Mouse (Mus musculus): ENCODE results near the gene Igfals. TPM values are rescaled to one million over a fixed set of nuclear protein-coding genes. Genes with fewer than 3 reads are reported as not detected.
A peak's percentile ranks its signal among the peaks of the same experiment; 100 is the strongest.

Gene Igfals
- polyA plus RNA-seq, 1 experiment, result 0.42 TPM

GRCm38 (mm10) chr17:24878531-24878930 is 12.7 kb downstream of the Igfals start:
- Histone ChIP-seq H3K27ac (ENCODE audit: insufficient read depth, low read depth, low read length) (no peak overlapping the region), H3K4me3 (ENCODE audit: low read depth, low read length) (no peak overlapping the region), H3K36me3 (ENCODE audit: control insufficient read depth, insufficient read depth, low read length) (peaks cover 10% of the 10 kb centered on the region; the same call in 1 of the 2 replicates), H3K4me1 (ENCODE audit: control insufficient read depth, insufficient read depth, insufficient read length, low read length) (peaks cover 8% of the 10 kb centered on the region), H3K27me3 (ENCODE audit: control insufficient read depth, insufficient read depth, low read length) (no peaks in the 10 kb centered on the region)
- 58% methylated on average over 8 of the region's 8 CpGs for WGBS
- TF ChIP-seq POLR2A (IDR thresholded peaks at IDR 0.05; ENCODE audit: low read depth, low read length), result no peak
- TF ChIP-seq CTCF (IDR thresholded peaks at IDR 0.05; ENCODE audit: extremely low read depth, insufficient read length, insufficient replicate concordance, low read depth, low read length), result no peak

GRCm38 (mm10) chr17:24881738-24882440 is 16.1 kb downstream of the Igfals start:
- peaks cover 17% of the 10 kb centered on the region for H3K36me3 ChIP-seq (ENCODE audit: control insufficient read depth, insufficient read depth, low read length)
- no peak overlapping the region for H3K27ac ChIP-seq (ENCODE audit: insufficient read depth, low read depth, low read length)
- 55% methylated on average over 7 of the region's 7 CpGs for WGBS
- peaks cover 14% of the 10 kb centered on the region for H3K4me1 ChIP-seq (ENCODE audit: control insufficient read depth, insufficient read depth, insufficient read length, low read length)
- TF ChIP-seq POLR2A (IDR thresholded peaks at IDR 0.05; ENCODE audit: low read depth, low read length), result no peak
- TF ChIP-seq CTCF (IDR thresholded peaks at IDR 0.05; ENCODE audit: extremely low read depth, insufficient read length, insufficient replicate concordance, low read depth, low read length), result peak; percentile 66; the same call in 1 of the 2 replicates
- H3K27me3 ChIP-seq (ENCODE audit: control insufficient read depth, insufficient read depth, low read length), result no peaks in the 10 kb centered on the region
- H3K4me3 ChIP-seq (ENCODE audit: low read depth, low read length), result no peak overlapping the region

DNA sequence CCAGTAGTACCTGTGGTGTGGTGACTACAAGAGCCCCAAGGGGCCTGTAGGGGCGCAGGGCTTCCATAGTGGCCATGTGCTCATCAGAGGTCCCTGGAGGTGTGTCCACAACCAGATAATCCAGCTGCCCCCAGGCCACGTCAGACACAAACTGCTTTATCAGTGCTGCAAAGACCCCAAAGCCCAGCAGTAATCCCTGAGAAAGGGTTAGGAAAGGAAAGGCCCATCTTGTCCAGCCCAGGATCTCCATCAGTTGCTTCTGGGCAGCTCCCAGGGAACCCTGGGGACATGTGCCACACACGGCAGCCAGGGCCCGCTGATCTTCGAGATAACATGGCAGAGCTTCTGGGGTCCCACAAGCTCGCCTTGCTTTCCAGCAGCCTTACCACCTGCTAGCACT is 18.6 kb downstream of the Igfals start:
- 86% methylated on average over 6 of the region's 6 CpGs for WGBS

GRCm38 (mm10) chr17:24885356-24886133 is 19.7 kb downstream of the Igfals start:
- peaks cover 21% of the 10 kb centered on the region for H3K36me3 ChIP-seq (ENCODE audit: control insufficient read depth, insufficient read depth, low read length)
- H3K27me3 ChIP-seq (ENCODE audit: control insufficient read depth, insufficient read depth, low read length), result no peaks in the 10 kb centered on the region
- WGBS, result 15% methylated on average over 22 of the region's 22 CpGs
- H3K4me3 ChIP-seq (ENCODE audit: low read depth, low read length), result peak overlapping the region; percentile 90
- H3K4me1 ChIP-seq (ENCODE audit: control insufficient read depth, insufficient read depth, insufficient read length, low read length), result peaks cover 13% of the 10 kb centered on the region
- TF ChIP-seq CTCF (IDR thresholded peaks at IDR 0.05; ENCODE audit: extremely low read depth, insufficient read length, insufficient replicate concordance, low read depth, low read length) (no peak), POLR2A (IDR thresholded peaks at IDR 0.05; ENCODE audit: low read depth, low read length) (no peak)
- peak overlapping the region; percentile 9; the same call in 1 of the 2 replicates for H3K27ac ChIP-seq (ENCODE audit: insufficient read depth, low read depth, low read length)

More for the DNA sequence above, 18.6 kb downstream of the Igfals start:
- Histone ChIP-seq H3K4me1 (ENCODE audit: control insufficient read depth, insufficient read depth, insufficient read length, low read length) (peaks cover 13% of the 10 kb centered on the region), H3K27me3 (ENCODE audit: control insufficient read depth, insufficient read depth, low read length) (no peaks in the 10 kb centered on the region), H3K36me3 (ENCODE audit: control insufficient read depth, insufficient read depth, low read length) (peaks cover 17% of the 10 kb centered on the region), H3K4me3 (ENCODE audit: low read depth, low read length) (no peak overlapping the region), H3K27ac (ENCODE audit: insufficient read depth, low read depth, low read length) (no peak overlapping the region)
- TF ChIP-seq CTCF (IDR thresholded peaks at IDR 0.05; ENCODE audit: extremely low read depth, insufficient read length, insufficient replicate concordance, low read depth, low read length) (no peak), POLR2A (IDR thresholded peaks at IDR 0.05; ENCODE audit: low read depth, low read length) (no peak)

- Histone ChIP-seq H3K27me3 (ENCODE audit: control insufficient read depth, insufficient read depth, low read length) (no peaks in the 10 kb centered on the region), H3K4me3 (ENCODE audit: low read depth, low read length) (peak within 1 kb of the TSS; percentile 90), H3K27ac (ENCODE audit: insufficient read depth, low read depth, low read length) (peak within 1 kb of the TSS; percentile 57), H3K36me3 (ENCODE audit: control insufficient read depth, insufficient read depth, low read length) (peaks cover 29% of the 10 kb centered on the region), H3K4me1 (ENCODE audit: control insufficient read depth, insufficient read depth, insufficient read length, low read length) (peaks cover 13% of the 10 kb centered on the region)
- TF ChIP-seq CTCF (IDR thresholded peaks at IDR 0.05; ENCODE audit: extremely low read depth, insufficient read length, insufficient replicate concordance, low read depth, low read length), result no peak
- peak; percentile 62 for TF ChIP-seq POLR2A (IDR thresholded peaks at IDR 0.05; ENCODE audit: low read depth, low read length)
- WGBS, result under 1% methylated on average over 69 of the region's 69 CpGs
Observed at GRCm38 (mm10) chr17:24886134-24886931, 20.5 kb downstream of the Igfals start, which contains the start of the genes Nubp2 and Spsb3. Gene Nubp2, minus strand, starts transcription at chr17:24886349. Gene Spsb3, plus strand, starts transcription at chr17:24886643.

DNA sequence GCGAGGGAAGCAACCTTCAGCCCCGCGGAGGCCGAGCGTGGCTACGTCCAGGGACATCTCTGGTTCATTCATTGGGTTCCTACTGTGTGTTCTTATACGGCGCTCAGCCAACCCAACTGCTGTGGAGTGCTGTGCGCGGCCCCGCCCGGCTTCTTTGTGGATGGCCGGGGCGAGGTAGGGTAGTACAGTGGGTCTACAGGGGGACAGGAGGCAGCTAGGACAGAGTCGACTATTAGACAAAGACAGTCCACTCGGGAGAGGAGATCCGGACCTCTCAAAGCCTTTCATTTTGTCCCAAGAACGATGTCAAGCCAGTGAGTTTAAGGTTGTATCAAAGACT is 21.1 kb downstream of the Igfals start:
- TF ChIP-seq POLR2A (IDR thresholded peaks at IDR 0.05; ENCODE audit: low read depth, low read length) (no peak), CTCF (IDR thresholded peaks at IDR 0.05; ENCODE audit: extremely low read depth, insufficient read length, insufficient replicate concordance, low read depth, low read length) (no peak)
- peaks cover 30% of the 10 kb centered on the region for H3K36me3 ChIP-seq (ENCODE audit: control insufficient read depth, insufficient read depth, low read length)
- H3K4me3 ChIP-seq (ENCODE audit: low read depth, low read length), result peak overlapping the region; percentile 79
- no peaks in the 10 kb centered on the region for H3K27me3 ChIP-seq (ENCODE audit: control insufficient read depth, insufficient read depth, low read length)
- H3K27ac ChIP-seq (ENCODE audit: insufficient read depth, low read depth, low read length), result peak overlapping the region; percentile 57
- H3K4me1 ChIP-seq (ENCODE audit: control insufficient read depth, insufficient read depth, insufficient read length, low read length), result peaks cover 13% of the 10 kb centered on the region
- WGBS, result 0% methylated on average over 18 of the region's 18 CpGs

Measured in small intestine, adult 2 months (tissue).